Mouse (Mus musculus) adrenal gland, postnatal 14 days (tissue): ENCODE data around the gene 1500015O10Rik. TPM values are rescaled to one million over a fixed set of nuclear protein-coding genes. Genes with fewer than 3 reads are reported as not detected.

Experiments used
- DNase-seq: peaks from one replicate; pipeline ENCODE4 v3.0.0; 2021; ENCODE audit warnings: mixed read lengths
- total RNA-seq: library from RNA; stranded (reverse); gene quantifications from 2 replicates; pipeline ENCODE4 v1.2.3, GENCODE M21; 2021

1500015O10Rik gene
- total RNA-seq, 1 experiment from 2014 or later: 91.3 TPM

GRCm38 (mm10) chr1:43774126-43774525 lies 43.7 kb downstream of the 1500015O10Rik start:
- DNase-seq: no peak

DNA sequence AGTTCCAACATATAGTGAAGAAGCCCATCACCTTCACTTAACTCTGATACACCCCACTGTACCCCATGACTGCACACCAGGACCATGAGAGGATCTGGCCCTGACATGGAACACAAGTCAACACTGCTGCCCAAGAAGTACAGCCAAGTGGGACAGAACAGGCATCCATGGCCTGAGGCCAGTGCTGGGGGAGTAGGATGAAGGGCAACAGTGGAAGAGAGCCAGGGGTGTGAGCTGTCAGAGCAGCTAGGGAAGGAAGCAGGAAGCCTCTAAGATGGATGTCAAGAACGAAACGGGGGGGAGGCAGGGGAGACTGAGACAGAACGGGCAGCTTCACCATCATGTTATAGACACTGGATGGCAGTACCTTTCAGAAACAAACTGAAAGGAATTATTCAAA lies 45.7 kb downstream of the 1500015O10Rik start:
- DNase-seq: peak; percentile 64

- DNase-seq: no peak
These were observed 50.8 kb downstream of the 1500015O10Rik start for GRCm38 (mm10) chr1:43781195-43781594.

DNA sequence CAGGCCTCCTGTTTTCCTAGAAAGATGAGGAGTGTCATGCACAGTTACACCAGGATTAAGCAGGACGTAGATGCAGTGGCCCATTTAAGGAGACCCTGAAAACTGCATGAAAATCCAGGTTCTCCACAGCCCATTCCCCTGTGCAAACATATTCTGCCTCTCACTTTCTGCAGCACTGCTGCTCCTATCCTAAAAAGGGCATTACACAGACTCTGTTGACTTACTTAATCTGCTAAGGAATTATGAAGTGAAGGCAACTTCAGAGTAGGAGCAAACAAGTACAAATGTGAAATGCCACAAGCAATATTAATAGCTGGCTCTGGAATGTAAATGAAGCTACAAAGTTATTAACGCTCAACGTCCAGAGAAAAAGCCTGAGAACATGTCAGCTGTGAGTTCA lies 51.3 kb downstream of the 1500015O10Rik start:
- no peak for DNase-seq

DNA sequence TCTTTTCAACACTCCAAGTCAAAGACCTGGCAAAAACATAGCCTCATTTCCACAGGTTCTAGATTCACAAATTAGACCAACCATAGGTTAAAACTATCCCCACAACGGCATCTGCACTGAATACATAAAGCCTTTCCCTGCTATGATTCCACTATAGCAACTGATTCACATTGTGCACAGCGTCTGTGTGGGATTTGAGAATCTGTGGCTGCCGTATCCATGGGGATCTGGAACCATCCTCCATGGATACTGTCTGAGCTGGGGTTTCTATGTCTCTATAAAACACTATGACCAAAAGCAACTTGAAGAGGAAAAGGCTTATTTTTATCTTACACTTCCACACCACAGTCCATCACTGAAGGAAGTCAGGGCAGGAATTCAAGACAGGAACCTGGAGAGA lies 52.3 kb downstream of the 1500015O10Rik start:
- DNase-seq: no peak

- no peak for DNase-seq
These were observed 52.8 kb downstream of the 1500015O10Rik start for GRCm38 (mm10) chr1:43783186-43783585.

DNA sequence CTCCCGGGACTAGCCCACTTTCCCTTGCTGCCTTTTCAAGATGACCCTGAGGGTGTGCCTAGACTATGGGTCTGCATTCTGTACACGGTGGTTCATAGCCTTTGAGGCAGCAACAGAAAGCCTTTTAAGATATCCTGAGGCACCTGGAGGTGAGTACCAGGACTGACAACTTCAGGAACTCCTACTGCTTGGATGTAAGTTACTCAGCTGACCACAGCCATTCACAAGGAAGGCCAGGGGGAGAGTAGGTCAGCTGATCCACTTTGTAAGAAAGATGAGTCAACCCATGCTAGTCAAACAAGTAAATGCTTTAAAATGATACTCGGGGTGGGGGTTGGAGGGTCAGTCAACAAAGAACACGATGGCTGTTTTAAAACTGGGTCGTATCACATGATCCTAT lies 54.9 kb downstream of the 1500015O10Rik start:
- DNase-seq: no peak

DNA sequence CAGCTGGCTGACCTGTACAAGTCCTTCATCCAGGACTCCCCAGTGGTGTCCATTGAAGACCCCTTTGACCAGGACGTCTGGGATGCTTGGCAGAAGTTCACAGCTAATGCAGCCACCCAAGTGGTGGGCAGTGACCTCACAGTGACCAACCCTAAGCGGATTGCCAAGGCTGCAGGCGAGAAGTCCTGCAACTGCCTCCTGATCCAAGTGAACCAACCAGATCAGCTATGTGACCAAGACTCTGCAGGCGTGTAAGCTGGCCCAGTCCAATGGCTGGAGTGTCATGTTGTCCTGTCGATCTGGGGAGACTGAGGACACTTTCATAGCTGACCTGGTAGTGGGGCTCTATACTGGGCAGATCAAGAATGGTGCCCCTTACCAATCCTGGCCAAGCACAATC lies 56.3 kb downstream of the 1500015O10Rik start:
- DNase-seq: no peak

DNA sequence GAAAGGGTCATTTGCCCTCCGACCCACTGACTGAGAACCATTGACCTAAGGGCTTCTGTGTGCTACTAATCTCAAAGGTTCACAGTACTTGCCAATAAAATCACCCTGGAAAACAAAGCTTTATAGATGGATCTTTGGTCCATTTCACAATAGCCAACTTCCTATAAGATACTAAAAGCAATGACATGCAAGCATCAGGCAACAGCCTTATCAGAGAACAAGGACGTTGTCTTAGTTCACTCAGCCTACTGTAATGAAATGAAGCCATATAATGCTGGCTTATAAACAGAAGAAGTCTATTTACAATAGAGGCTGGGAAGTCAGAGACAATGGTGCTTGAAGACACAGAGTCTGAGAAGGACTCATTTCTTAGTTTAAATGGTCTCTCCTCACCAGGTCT lies 59.4 kb downstream of the 1500015O10Rik start:
- no peak for DNase-seq

Other genes with a start within 250 kb of the 1500015O10Rik start
- gene Uxs1, start 97.2 kb downstream of the 1500015O10Rik start, total RNA-seq: 34.4 and 36.4 TPM in 2 replicates
- 49.8 and 53.3 TPM in 2 replicates for gene Tpp2, start 203.0 kb downstream of the 1500015O10Rik start, total RNA-seq